Mouse (Mus musculus) forebrain, embryonic 16.5 days (tissue): ENCODE measurements around the gene Ripor2. TPM values are rescaled to one million over a fixed set of nuclear protein-coding genes. Genes with fewer than 3 reads are reported as not detected.

Experiments
- ATAC-seq: fragments of 200-750 bp; cut with Nextera tagmentation; 2 replicates; pipeline ENCODE4 v1.8.0; 2017; ENCODE audit warnings: mild to moderate bottlenecking, moderate library complexity
- H3K27ac ChIP-seq: fragments of 300-500 bp; sonication (generic); 2 replicates; pipeline ENCODE4 v1.5.1; 2014; ENCODE audit warnings: low read length, control low read depth
- H3K27me3 ChIP-seq: fragments of 300-500 bp; sonication (generic); replicated peaks from 2 replicates; pipeline ENCODE4 v1.6.1; 2014; ENCODE audit warnings: low read length; ENCODE audit not compliant: control insufficient read depth, insufficient read depth
- H3K36me3 ChIP-seq: fragments of 300-500 bp; sonication (generic); 2 replicates; pipeline ENCODE4 v1.6.1; 2014; ENCODE audit not compliant: control insufficient read depth, insufficient read depth
- H3K4me1 ChIP-seq: fragments of 300-500 bp; sonication (generic); replicated peaks from 2 replicates; pipeline ENCODE4 v1.6.1; 2014; ENCODE audit warnings: low read length; ENCODE audit not compliant: control insufficient read depth, insufficient read depth
- H3K4me2 ChIP-seq: fragments of 300-500 bp; sonication (generic); 2 replicates; pipeline ENCODE4 v1.6.1; 2014; ENCODE audit warnings: mild to moderate bottlenecking, low read length, control low read depth
- H3K4me3 ChIP-seq: fragments of 300-500 bp; sonication (generic); replicated peaks from 2 replicates; pipeline ENCODE4 v1.5.1; 2014; ENCODE audit warnings: mild to moderate bottlenecking, low read length, control low read depth
- H3K9ac ChIP-seq: fragments of 300-500 bp; sonication (generic); replicated peaks from 2 replicates; pipeline ENCODE4 v1.6.1; 2014; ENCODE audit warnings: low read depth, low read length, control low read depth
- H3K9me3 ChIP-seq: fragments of 300-500 bp; sonication (generic); 2 replicates; pipeline ENCODE4 v1.6.1; 2016; ENCODE audit warnings: low read length; ENCODE audit not compliant: control insufficient read depth
- WGBS: fragments of 180-500 bp; shearing (Covaris S2); extraction: QIAGEN DNeasy Blood & Tissue Kit; methylation state at CpG from one replicate; pipeline ENCODE4 v1.1.7; 2014; 5-methylcytosine and 5-hydroxymethylcytosine counted together
- polyA plus RNA-seq: library from polyadenylated mRNA; unstranded; fragments of >200 nt; fragmentation: Nextera tagmentation; extraction: Ambion mirVana; gene quantifications from 2 replicates; pipeline ENCODE4 v1.2.1, GENCODE M21; 2015

Gene Ripor2
- polyA plus RNA-seq, 1 experiment from 2014 or later: 33.8 TPM

DNA sequence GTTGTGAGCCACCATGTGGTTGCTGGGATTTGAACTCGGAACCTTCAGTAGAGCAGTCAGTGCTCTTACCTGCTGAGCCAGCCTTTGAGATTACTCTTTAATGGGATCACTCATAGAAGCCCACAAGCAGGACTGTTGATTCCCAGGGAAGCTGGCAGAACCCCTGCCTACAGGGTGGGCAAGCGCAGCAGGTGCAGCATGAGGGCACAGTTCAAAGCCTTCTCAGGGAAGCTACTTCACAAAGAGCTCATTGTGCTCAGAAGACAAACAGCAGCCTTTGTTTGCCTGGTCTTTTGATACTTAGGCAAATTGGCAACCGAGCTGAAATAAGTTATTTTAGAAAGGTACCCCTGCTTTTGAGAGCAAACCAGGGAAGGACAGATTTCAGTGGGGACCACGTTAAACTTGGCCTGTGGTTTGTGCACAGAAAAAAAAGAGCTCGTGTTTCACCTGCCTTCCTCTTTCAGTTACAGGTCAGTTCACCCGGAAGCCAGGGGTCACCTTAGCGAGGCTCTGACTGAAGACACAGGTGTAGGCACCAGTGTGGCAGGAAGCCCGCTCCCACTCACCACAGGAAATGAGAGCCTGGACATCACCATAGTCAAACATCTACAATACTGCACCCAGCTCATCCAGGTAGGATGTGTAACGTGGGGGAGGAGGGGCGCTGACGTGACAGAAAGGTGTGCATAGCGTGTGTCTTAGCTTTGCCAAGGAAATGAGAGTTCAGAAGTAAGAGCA, 127.8 kb downstream of the Ripor2 start:
- Histone ChIP-seq H3K4me3 (no peak overlapping the region), H3K27ac (no peak overlapping the region), H3K9me3 (no peaks in the 10 kb centered on the region), H3K9ac (no peak overlapping the region), H3K27me3 (no peaks in the 10 kb centered on the region), H3K36me3 (peaks cover 2% of the 10 kb centered on the region; the same call in 1 of the 2 replicates), H3K4me1 (peaks cover 3% of the 10 kb centered on the region; the same call in 1 of the 2 replicates), H3K4me2 (no peak overlapping the region)
- no peak for ATAC-seq
- 60% methylated on average over 12 of the region's 12 CpGs for WGBS

DNA sequence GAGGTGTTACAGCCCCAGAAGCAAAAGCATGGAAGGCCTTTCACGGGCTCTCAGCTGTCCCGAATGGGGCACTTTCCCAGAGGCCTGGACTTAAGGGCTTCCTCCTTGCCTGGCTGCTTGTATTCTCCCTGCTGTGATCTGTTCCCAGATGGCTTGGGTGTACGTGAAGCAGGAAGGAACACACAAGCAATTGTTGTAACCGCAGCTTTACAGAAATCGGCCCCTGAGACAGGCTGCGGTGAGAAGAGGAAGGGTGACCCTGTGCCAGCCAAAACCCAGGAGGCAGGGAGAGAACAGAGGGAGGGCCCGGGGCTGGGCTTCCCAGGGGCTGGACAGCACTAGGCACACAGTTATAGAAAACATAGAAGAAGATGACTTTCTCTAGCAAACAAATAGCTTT, 129.0 kb downstream of the Ripor2 start:
- Histone ChIP-seq H3K4me1 (peaks cover 3% of the 10 kb centered on the region; the same call in 1 of the 2 replicates), H3K4me2 (no peak overlapping the region), H3K36me3 (peaks cover 2% of the 10 kb centered on the region; the same call in 1 of the 2 replicates), H3K9ac (no peak overlapping the region), H3K27me3 (no peaks in the 10 kb centered on the region), H3K27ac (no peak overlapping the region), H3K4me3 (no peak overlapping the region), H3K9me3 (no peaks in the 10 kb centered on the region)
- WGBS: 62% methylated on average over 7 of the region's 7 CpGs
- no peak for ATAC-seq

DNA sequence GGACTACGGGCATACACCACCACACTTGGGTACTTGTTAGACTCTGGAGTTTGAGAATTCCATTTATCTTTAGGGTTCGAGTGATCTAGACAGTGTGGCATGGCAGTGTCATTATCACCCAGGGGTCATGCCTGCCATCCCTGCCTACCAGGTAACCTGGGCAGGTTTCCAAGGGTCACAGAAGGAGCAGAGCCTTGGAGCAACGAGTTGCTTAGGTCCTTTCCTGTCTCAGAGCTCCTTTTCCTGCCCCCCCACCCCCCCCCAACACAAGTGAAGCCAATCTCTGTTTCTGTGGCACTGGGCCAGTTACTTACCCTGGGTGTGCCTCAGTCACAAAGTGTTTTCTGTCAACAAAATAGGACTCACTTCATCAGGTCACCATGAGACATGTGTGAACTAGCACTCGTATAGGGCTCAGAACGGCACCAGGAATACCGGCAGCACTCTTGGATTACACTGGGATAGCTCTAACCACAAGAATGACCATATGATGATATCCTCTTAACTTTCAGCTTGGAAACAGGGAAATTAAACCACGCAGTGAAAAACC, 130.7 kb downstream of the Ripor2 start:
- no peak for ATAC-seq
- Histone ChIP-seq H3K9ac (no peak overlapping the region), H3K36me3 (peaks cover 2% of the 10 kb centered on the region; the same call in 1 of the 2 replicates), H3K27ac (no peak overlapping the region), H3K27me3 (no peaks in the 10 kb centered on the region), H3K4me2 (no peak overlapping the region), H3K9me3 (no peaks in the 10 kb centered on the region), H3K4me3 (no peak overlapping the region), H3K4me1 (peaks cover 3% of the 10 kb centered on the region; the same call in 1 of the 2 replicates)
- 83% methylated on average over 7 of the region's 7 CpGs for WGBS

DNA sequence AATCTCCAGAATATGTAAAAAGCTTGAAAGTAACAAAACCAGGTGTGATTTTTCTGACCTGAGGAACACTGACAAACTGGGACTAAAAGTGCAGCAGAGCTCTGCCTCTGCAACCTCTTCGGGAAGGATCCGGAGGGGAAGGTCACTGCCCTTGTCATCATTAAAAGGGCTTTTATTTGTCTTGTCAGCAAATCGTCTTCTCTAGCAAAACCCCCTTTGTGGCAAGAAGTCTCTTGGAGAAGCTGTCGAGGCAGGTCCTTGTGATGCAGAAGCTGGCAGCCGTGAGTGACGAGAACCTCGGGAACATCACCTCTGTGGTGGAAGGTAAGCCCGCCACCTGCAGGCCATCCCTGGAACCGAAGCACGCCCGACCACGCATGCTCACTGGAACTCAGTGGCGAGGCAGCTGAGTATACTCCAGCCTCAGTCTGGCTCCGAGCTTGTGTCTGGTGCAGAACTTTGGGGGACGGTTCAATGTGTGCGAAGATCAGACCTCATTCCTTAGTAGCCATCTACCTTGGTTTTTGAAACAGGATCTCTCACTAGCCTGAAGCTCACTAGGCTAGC, 131.5 kb downstream of the Ripor2 start:
- peaks cover 2% of the 10 kb centered on the region; the same call in 1 of the 2 replicates for H3K36me3 ChIP-seq

DNA sequence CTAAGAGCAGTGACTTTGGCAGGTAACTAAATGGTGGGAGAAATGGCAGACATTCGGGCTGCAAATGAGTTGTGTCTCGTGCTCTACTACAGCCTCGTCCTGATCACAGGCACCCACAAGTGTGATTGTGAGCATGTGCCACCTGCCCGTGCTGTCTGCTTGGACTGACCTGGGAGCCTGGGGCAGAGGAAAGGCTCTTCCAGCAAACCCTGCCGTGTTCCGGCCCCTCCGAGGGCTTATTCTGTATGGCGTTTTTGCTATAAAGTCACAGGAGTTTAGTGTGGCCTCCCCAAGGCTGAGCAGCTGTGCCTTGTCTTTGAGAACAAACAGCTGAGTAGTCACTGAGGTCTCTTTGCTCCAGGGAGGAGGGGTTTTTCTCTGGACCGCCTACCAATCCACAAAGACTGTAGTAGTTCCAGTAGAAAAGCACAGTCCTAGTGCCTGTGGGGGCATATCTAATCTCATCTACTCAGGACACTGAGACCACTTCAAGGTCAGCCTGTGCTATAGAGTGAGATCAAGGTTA, 132.4 kb downstream of the Ripor2 start:
- Histone ChIP-seq H3K27me3 (no peaks in the 10 kb centered on the region), H3K4me1 (peaks cover 3% of the 10 kb centered on the region; the same call in 1 of the 2 replicates), H3K36me3 (peaks cover 2% of the 10 kb centered on the region; the same call in 1 of the 2 replicates), H3K9me3 (no peaks in the 10 kb centered on the region), H3K9ac (no peak overlapping the region), H3K4me3 (no peak overlapping the region), H3K27ac (no peak overlapping the region), H3K4me2 (no peak overlapping the region)
- 85% methylated on average over 9 of the region's 9 CpGs for WGBS
- no peak for ATAC-seq

More for the DNA sequence above, 131.5 kb downstream of the Ripor2 start:
- peaks cover 3% of the 10 kb centered on the region; the same call in 1 of the 2 replicates for H3K4me1 ChIP-seq
- peak overlapping the region; percentile 14 for H3K4me2 ChIP-seq
- WGBS: 7% methylated on average over 16 of the region's 16 CpGs
- peak; percentile 91 for ATAC-seq
- H3K9me3 ChIP-seq: no peaks in the 10 kb centered on the region
- H3K4me3 ChIP-seq: no peak overlapping the region
- H3K27me3 ChIP-seq: no peaks in the 10 kb centered on the region
- H3K9ac ChIP-seq: no peak overlapping the region
- H3K27ac ChIP-seq: no peak overlapping the region

DNA sequence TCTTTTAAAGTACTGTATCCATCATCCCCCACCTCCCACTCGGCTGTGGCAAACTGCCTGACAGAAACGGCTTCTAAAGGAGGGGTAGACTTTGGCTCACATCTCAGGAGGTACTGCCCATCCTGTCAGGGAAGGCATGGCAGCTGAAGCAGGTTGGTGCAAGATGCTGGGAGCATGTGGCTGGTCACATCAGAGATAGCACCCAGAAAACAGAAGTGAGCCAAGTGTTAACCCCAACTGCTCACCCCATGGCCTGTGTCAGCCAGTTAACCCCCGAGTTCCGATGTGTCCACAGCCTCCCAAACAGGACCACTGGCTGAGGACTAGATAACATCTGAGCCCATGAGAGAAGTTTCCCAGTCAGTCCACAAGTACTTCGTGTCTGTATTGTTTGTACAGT, 133.6 kb downstream of the Ripor2 start:
- H3K4me1 ChIP-seq: peaks cover 3% of the 10 kb centered on the region; the same call in 1 of the 2 replicates
- H3K9ac ChIP-seq: no peak overlapping the region
- H3K27me3 ChIP-seq: no peaks in the 10 kb centered on the region
- H3K36me3 ChIP-seq: no peaks in the 10 kb centered on the region
- 74% methylated on average over 5 of the region's 5 CpGs for whole genome bisulfite sequencing
- no peak overlapping the region for H3K4me3 ChIP-seq
- no peak for ATAC-seq
- no peak overlapping the region for H3K4me2 ChIP-seq
- H3K9me3 ChIP-seq: no peaks in the 10 kb centered on the region
- no peak overlapping the region for H3K27ac ChIP-seq

DNA sequence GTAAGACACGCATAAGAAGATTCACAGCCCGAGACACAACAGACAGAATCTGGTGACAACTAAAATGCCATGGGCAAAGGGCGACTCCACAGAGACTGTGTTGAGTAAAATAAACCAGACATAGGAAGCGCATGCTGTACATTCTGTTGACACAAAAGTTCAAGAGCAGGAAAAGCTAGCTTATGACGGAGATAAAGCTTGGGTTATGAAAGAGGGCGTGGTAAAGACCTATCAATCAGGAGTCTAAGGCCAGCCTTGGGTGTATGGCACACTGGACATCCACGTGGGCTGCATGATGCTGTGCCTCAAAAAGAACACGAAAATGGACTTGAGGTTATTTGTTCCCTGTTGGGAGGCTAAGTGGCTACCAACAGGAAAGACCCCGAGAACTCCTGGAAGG, 134.5 kb downstream of the Ripor2 start:
- Histone ChIP-seq H3K4me1 (peaks cover 3% of the 10 kb centered on the region; the same call in 1 of the 2 replicates), H3K27ac (no peak overlapping the region), H3K4me2 (no peak overlapping the region), H3K4me3 (no peak overlapping the region), H3K9me3 (no peaks in the 10 kb centered on the region), H3K9ac (no peak overlapping the region), H3K36me3 (no peaks in the 10 kb centered on the region), H3K27me3 (no peaks in the 10 kb centered on the region)
- ATAC-seq: no peak
- WGBS: 87% methylated on average over 9 of the region's 9 CpGs

DNA sequence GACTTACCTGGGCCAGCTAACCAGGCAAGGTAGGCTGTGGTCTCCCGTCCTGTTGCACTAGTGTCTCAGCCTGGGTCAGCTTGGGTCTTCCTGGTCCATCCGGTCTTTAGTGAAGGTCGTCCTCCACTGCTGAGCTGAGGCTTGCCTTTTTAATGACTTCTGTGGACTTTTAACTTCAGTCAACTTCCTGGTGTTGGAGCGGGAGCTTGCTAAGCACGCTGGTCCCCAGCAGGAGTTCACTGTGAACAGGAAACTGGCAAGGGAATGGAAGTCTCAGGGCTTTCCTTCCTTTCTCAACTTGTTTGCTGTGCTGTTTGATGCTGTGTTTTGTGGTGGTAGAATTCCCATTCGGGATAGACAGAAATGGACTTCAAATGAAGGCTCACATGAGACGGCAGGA, 135.7 kb downstream of the Ripor2 start:
- Histone ChIP-seq H3K4me1 (peaks cover 3% of the 10 kb centered on the region; the same call in 1 of the 2 replicates), H3K9me3 (no peaks in the 10 kb centered on the region)
- WGBS: 83% methylated on average over 7 of the region's 7 CpGs

DNA sequence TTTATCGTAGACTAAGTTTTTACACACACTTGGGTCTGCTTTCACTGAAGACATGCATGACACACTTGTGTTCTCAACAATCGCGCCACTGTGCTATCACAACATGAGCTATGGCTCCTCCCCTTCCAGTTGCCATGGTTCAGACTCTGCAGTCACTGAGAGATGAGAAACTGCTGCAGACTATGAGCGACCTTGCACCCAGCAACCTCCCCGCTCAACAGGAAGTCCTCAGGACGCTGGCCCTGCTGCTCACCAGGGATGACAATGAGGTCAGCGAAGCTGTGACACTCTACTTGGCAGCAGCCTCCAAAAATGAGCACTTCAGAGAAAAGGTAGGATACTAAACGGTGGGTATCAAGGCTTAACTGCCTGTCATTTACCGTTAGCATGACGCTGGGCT, 139.5 kb downstream of the Ripor2 start:
- no peak overlapping the region for H3K27ac ChIP-seq
- no peak overlapping the region for H3K4me3 ChIP-seq
- H3K9me3 ChIP-seq: no peaks in the 10 kb centered on the region
- H3K36me3 ChIP-seq: peaks cover 8% of the 10 kb centered on the region; the same call in 1 of the 2 replicates
- no peaks in the 10 kb centered on the region for H3K27me3 ChIP-seq
- no peak overlapping the region for H3K4me2 ChIP-seq
- no peaks in the 10 kb centered on the region for H3K4me1 ChIP-seq
- ATAC-seq: no peak
- 86% methylated on average over 10 of the region's 10 CpGs for WGBS
- H3K9ac ChIP-seq: no peak overlapping the region

More for the DNA sequence above, 135.7 kb downstream of the Ripor2 start:
- Histone ChIP-seq H3K9ac (no peak overlapping the region), H3K36me3 (peaks cover 2% of the 10 kb centered on the region; the same call in 1 of the 2 replicates), H3K27me3 (no peaks in the 10 kb centered on the region), H3K4me2 (no peak overlapping the region), H3K4me3 (no peak overlapping the region), H3K27ac (no peak overlapping the region)
- no peak for ATAC-seq
